Mouse (Mus musculus) liver, adult 2 months (tissue): ENCODE data around the gene Syne3.

Experiments
- CTCF ChIP-seq: fragments of 200-500 bp; IDR thresholded peaks from 2 replicates; pipeline ENCODE4 v1.5.1; 2011; ENCODE audit warnings: low read depth, low read length, control low read depth
- POLR2A ChIP-seq: fragments of 200-500 bp; IDR thresholded peaks from 2 replicates; pipeline ENCODE4 v1.6.1; 2011; ENCODE audit warnings: low read length, control low read depth; ENCODE audit not compliant: insufficient read depth; ENCODE audit errors: extremely low read depth

- TF ChIP-seq CTCF (no peak), POLR2A (no peak)
These were observed 96.6 kb downstream of the Syne3 start for GRCm38 (mm10) chr12:104912990-104913389.
